Comparison of ENCODE assay signal across 18 mouse cellular contexts in genomic region chr11:41728839-41729238, GRCm38 (mm10).
"Had no signal": no experiment of that assay in that cellular context is flagged by ENCODE, and none has a peak within 500 bp of the region (broad histone marks: within the 10 kb centered on the region; RNA-seq: fewer than 3 reads in every experiment).

No protein-coding gene starts in this region.

- ATAC-seq: liver, postnatal 0 days; lung, postnatal 0 days had no signal

- H3K36me3 ChIP-seq: kidney, embryonic 15.5 days; limb, embryonic 12.5 days; limb, embryonic 15.5 days; midbrain, embryonic 12.5 days had no signal

- H3K4me3 ChIP-seq: kidney, embryonic 15.5 days; limb, embryonic 12.5 days; limb, embryonic 15.5 days; megakaryocyte, embryonic 14.5 days; midbrain, embryonic 12.5 days had no signal

- H3K27me3 ChIP-seq: kidney, embryonic 15.5 days; limb, embryonic 12.5 days; limb, embryonic 15.5 days; megakaryocyte, embryonic 14.5 days; midbrain, embryonic 12.5 days had no signal

- H3K27ac ChIP-seq: kidney, embryonic 15.5 days; limb, embryonic 12.5 days; limb, embryonic 15.5 days; liver, embryonic 14.5 days; macrophage; midbrain, embryonic 12.5 days had no signal

- H3K9ac ChIP-seq: kidney, embryonic 15.5 days; limb, embryonic 12.5 days; limb, embryonic 15.5 days; liver, embryonic 14.5 days; liver, postnatal 0 days; lung, embryonic 14.5 days; midbrain, embryonic 12.5 days had no signal

- H3K4me2 ChIP-seq: kidney, embryonic 15.5 days; limb, embryonic 12.5 days; limb, embryonic 15.5 days; liver, embryonic 11.5 days; lung, embryonic 14.5 days; midbrain, embryonic 12.5 days had no signal

- H3K4me1 ChIP-seq: kidney, embryonic 15.5 days; limb, embryonic 12.5 days; limb, embryonic 15.5 days; megakaryocyte, embryonic 14.5 days; midbrain, embryonic 12.5 days had no signal

- H3K9me3 ChIP-seq: kidney, embryonic 15.5 days; limb, embryonic 12.5 days; limb, embryonic 15.5 days; megakaryocyte, embryonic 14.5 days; midbrain, embryonic 12.5 days had no signal

- DNase-seq: kidney, adult 11 months; kidney, adult 8-10 months; kidney, postnatal 10 days; kidney, postnatal 4 days; left cerebral cortex, postnatal 4 days; liver, postnatal 0 days; lung, embryonic 14.5 days; thymus, adult 18-20 months; thymus, postnatal 36 days had no signal
